Mouse (Mus musculus) natural killer cell, adult 2 months (primary cell): Measurements from ENCODE around the gene Gm15127.
"Not testable (repeated sequence)": the region's sequence is repeated elsewhere in the genome, so short reads cannot be mapped to it uniquely, and the experiment has no call there.

ENCODE experiments used
- DNase-seq, 2 experiments: peaks; one replicate each; pipeline ENCODE4 v3.0.0; 2022; ENCODE audit warnings: low spot score in 2 of 2

The Gm15127 gene

DNA sequence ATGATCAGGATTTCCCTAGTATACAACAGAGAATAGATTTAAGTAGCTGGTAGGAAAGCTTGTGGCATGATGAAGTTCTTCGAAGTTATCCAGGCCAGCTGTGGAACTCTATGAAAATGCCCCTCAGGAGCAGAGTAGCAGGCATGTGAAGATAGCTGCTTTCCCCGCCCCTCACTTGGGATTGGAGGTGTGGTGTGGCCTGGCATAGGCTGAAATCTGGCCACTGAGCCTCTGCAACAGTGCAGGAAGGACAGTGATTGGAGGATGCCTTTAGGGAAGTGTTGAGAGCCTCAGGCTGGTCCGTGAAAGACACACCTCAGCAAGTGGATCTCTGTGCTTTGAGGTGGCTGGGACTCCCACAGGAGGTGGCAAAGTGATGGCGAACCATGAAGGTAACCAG, at the start of gene Gm15127:
Gene Gm15127, plus strand, starts transcription at position 301 of the 400 bp plus-strand sequence.
- not testable (repeated sequence) for DNase-seq

GRCm38 (mm10) chrX:148615053-148615452, 48.3 kb upstream of the Gm15127 start, which contains the start of gene Gm8334:
Gene Gm8334, minus strand, starts transcription at chrX:148615153.
- not testable (repeated sequence) for DNase-seq

- not testable (repeated sequence) for DNase-seq
Measured at GRCm38 (mm10) chrX:148676290-148676689, 12.9 kb downstream of the Gm15127 start.
